Mouse (Mus musculus): ENCODE data around the gene Rars.

The Rars gene

DNA sequence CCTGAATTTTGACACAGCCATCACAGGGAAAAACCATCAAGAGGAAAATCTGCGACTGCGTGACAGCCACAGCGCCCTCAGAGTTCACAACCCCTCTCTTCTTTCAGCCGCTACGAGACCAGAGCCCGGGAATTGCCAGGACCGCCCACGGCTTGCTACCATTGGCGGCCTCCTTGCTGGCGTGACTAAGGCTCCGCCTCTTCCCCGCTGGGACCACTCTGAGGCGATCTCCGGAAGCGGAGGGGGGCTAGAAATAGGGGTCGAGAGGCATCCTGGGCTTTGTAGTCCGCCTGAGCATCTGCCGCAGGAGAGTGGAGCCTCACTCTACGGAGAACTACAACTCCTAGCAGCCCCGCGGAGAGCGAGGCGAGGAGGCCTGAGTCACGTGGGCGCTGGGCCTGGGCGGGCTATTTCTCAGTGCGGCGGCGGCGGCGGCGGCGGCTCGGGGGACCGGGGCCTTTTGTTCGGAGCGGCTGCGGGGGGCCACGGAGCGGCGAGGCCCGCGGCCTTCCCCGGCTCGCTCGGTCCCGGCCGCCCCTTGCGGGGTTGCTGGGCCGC lies 65.0 kb downstream of the Rars start, which contains the start of gene Pank3:
TSS of gene Pank3 (plus strand) at position 297 of the 558 bp plus-strand sequence.
- no peaks in the 10 kb centered on the region for H3K27me3 ChIP-seq (ENCODE audit: control insufficient read depth, insufficient read depth, low read length, poor library complexity, severe bottlenecking)
- no peaks in the 10 kb centered on the region for H3K36me3 ChIP-seq (ENCODE audit: control insufficient read depth, insufficient read depth, low read length, poor library complexity, severe bottlenecking)
- DNase-seq (ENCODE audit: low read depth, low spot score), result peak; percentile 99

GRCm38 (mm10) chr11:35766845-35767244 lies 67.5 kb downstream of the Rars start:
- no peaks in the 10 kb centered on the region for H3K27me3 ChIP-seq (ENCODE audit: control insufficient read depth, insufficient read depth, low read length, poor library complexity, severe bottlenecking)
- no peak for DNase-seq (ENCODE audit: low read depth, low spot score)

GRCm38 (mm10) chr11:35760627-35761003 lies 73.7 kb downstream of the Rars start:
- no peak for DNase-seq (ENCODE audit: low read depth, low spot score)
- H3K36me3 ChIP-seq (ENCODE audit: control insufficient read depth, insufficient read depth, low read length, poor library complexity, severe bottlenecking), result no peaks in the 10 kb centered on the region
- no peaks in the 10 kb centered on the region; the same call in 1 of the 2 replicates for H3K27me3 ChIP-seq (ENCODE audit: control insufficient read depth, insufficient read depth, low read length, poor library complexity, severe bottlenecking)

More at GRCm38 (mm10) chr11:35766845-35767244, 67.5 kb downstream of the Rars start:
- H3K36me3 ChIP-seq (ENCODE audit: control insufficient read depth, insufficient read depth, low read length, poor library complexity, severe bottlenecking), result no peaks in the 10 kb centered on the region

- DNase-seq (ENCODE audit: low read depth, low spot score), result no peak
These were observed 74.2 kb downstream of the Rars start for GRCm38 (mm10) chr11:35760001-35760626.

More at GRCm38 (mm10) chr11:35760001-35760626, 74.2 kb downstream of the Rars start:
- Histone ChIP-seq H3K27me3 (ENCODE audit: control insufficient read depth, insufficient read depth, low read length, poor library complexity, severe bottlenecking) (no peaks in the 10 kb centered on the region; the same call in 1 of the 2 replicates), H3K36me3 (ENCODE audit: control insufficient read depth, insufficient read depth, low read length, poor library complexity, severe bottlenecking) (no peaks in the 10 kb centered on the region)
